9 mouse cellular contexts compared by ENCODE assay signal in genomic region chr4:135313761-135314241, GRCm38 (mm10). TPM values are rescaled to one million over a fixed set of nuclear protein-coding genes. Genes with fewer than 3 reads are reported as not detected.
DNase-seq lines count a peak whose midpoint lies in the region.
"Had no signal": no experiment of that assay in that cellular context is flagged by ENCODE, and none has a peak within 500 bp of the region (broad histone marks: within the 10 kb centered on the region; RNA-seq: fewer than 3 reads in every experiment).

No protein-coding gene starts in this region.

- WGBS in hindbrain, embryonic 10.5 days = 81% methylated on average over 9 of the region's 9 CpGs
- 73% methylated on average over 9 of the region's 9 CpGs for WGBS in midbrain, embryonic 10.5 days

- peaks cover 47% of the 10 kb centered on the region for H3K36me3 ChIP-seq in hindbrain, embryonic 10.5 days
- H3K36me3 ChIP-seq in midbrain, embryonic 10.5 days = peaks cover 47% of the 10 kb centered on the region

- no peak overlapping the region for H3K27ac ChIP-seq in hindbrain, embryonic 10.5 days
- H3K27ac ChIP-seq in midbrain, embryonic 10.5 days (replicated peaks) = no peak overlapping the region
- H3K27ac ChIP-seq: neural tube, embryonic 13.5 days had no signal

- peaks cover 11% of the 10 kb centered on the region for H3K9me3 ChIP-seq in hindbrain, embryonic 10.5 days
- H3K9me3 ChIP-seq in midbrain, embryonic 10.5 days (replicated peaks) = peaks cover 6% of the 10 kb centered on the region; the same call in 1 of the 2 replicates
- H3K9me3 ChIP-seq: neural tube, embryonic 13.5 days had no signal

- intact Hi-C loops in heart, postnatal 10 days (cut with DNase I) = loop anchor here (1.0 kb wide), 1 partner anchor 42 kb away; no protein-coding TSS in a partner anchor

- no peaks in the 10 kb centered on the region for H3K27me3 ChIP-seq in hindbrain, embryonic 10.5 days (ENCODE audit: insufficient read depth, poor library complexity, severe bottlenecking)
- H3K27me3 ChIP-seq in midbrain, embryonic 10.5 days (ENCODE audit: low read depth, poor library complexity, severe bottlenecking) = no peaks in the 10 kb centered on the region
- H3K27me3 ChIP-seq: neural tube, embryonic 13.5 days had no signal

- peak; percentile 80 to 84 for DNase-seq in B cell, adult 2 months
- peak; percentile 66 for DNase-seq in T-cell, adult 2 months (ENCODE audit: low spot score)
- DNase-seq in heart, postnatal 10 days = peak; percentile 68 to 71
- peak; percentile 50 for DNase-seq in lung, postnatal 10 days
- DNase-seq in thymus, postnatal 4 days = peak; percentile 34
- DNase-seq in hindbrain, embryonic 10.5 days (ENCODE audit: low spot score) = no peak
- DNase-seq in right cerebral cortex, postnatal 25 days = no peak
- DNase-seq in midbrain, embryonic 10.5 days (ENCODE audit: low spot score) = no peak

- no peak overlapping the region for H3K4me3 ChIP-seq in hindbrain, embryonic 10.5 days
- H3K4me3 ChIP-seq in midbrain, embryonic 10.5 days = no peak overlapping the region
- H3K4me3 ChIP-seq: neural tube, embryonic 13.5 days had no signal

- peaks cover 28% of the 10 kb centered on the region for H3K4me1 ChIP-seq in hindbrain, embryonic 10.5 days (replicated peaks)
- peaks cover 15% of the 10 kb centered on the region; the same call in 1 of the 2 replicates for H3K4me1 ChIP-seq in midbrain, embryonic 10.5 days

RNA-seq across cellular contexts. Expression of gene Srrm1, which starts 39.3 kb away (rescaled TPM):
- total RNA-seq in heart, postnatal 10 days (2021) = 100 to 1,000 TPM in 1 of 2 experiments, 10 to 100 TPM in 1; 94.6 to 106 TPM
- polyA plus RNA-seq in hindbrain, embryonic 10.5 days (2016; fragmentation: Nextera tagmentation; extraction: Ambion mirVana) = 219 and 225 TPM in 2 replicates
- 222 and 230 TPM in 2 replicates for polyA plus RNA-seq in midbrain, embryonic 10.5 days (2016; fragmentation: Nextera tagmentation; extraction: Ambion mirVana)

RNA-seq across cellular contexts. Expression of gene Clic4, which starts 41.2 kb away (rescaled TPM):
- total RNA-seq in heart, postnatal 10 days (2021) = 100 to 1,000 TPM; 309 to 310 TPM
- polyA plus RNA-seq in hindbrain, embryonic 10.5 days (2016; fragmentation: Nextera tagmentation; extraction: Ambion mirVana) = 184 and 220 TPM in 2 replicates
- polyA plus RNA-seq in midbrain, embryonic 10.5 days (2016; fragmentation: Nextera tagmentation; extraction: Ambion mirVana) = 224 and 229 TPM in 2 replicates

Comparison
In these comparisons a context has a peak if more than half of its experiments do, and no peak if none do; other contexts are left out.
1. DNase-seq: peak in B cell, adult 2 months (2 of 2), T-cell, adult 2 months (single experiment), heart, postnatal 10 days (2 of 2), lung, postnatal 10 days (single experiment) and thymus, postnatal 4 days (single experiment); none in hindbrain, embryonic 10.5 days (single experiment), right cerebral cortex, postnatal 25 days (single experiment) and midbrain, embryonic 10.5 days (single experiment).